Mouse (Mus musculus) thymus, postnatal 36 days (tissue): ENCODE measurements around the gene Olfr49.

ENCODE experiments used
- DNase-seq, 2 experiments: peaks; one replicate each; pipeline ENCODE4 v3.0.0; 2022; ENCODE audit warnings: mixed read lengths in 2 of 2

Gene Olfr49

GRCm38 (mm10) chr14:54260196-54260595 lies 24.5 kb downstream of the Olfr49 start:
- no peak for DNase-seq

GRCm38 (mm10) chr14:54259722-54260085 lies 25.0 kb downstream of the Olfr49 start:
- no peak for DNase-seq

- peak; percentile 80 to 81 for DNase-seq
Observed at GRCm38 (mm10) chr14:54259003-54259721, 25.6 kb downstream of the Olfr49 start.

GRCm38 (mm10) chr14:54258131-54258670 lies 26.5 kb downstream of the Olfr49 start:
- DNase-seq, result no peak

- no peak for DNase-seq
Observed at GRCm38 (mm10) chr14:54254670-54255202, 30.0 kb downstream of the Olfr49 start.

GRCm38 (mm10) chr14:54253741-54254291 lies 30.9 kb downstream of the Olfr49 start, which contains the start of the genes Dad1 and Abhd4:
TSS of gene Dad1 (minus strand) at chr14:54254104.
TSS of gene Abhd4 (plus strand) at chr14:54254188.
- DNase-seq, result peak; percentile 95 to 96

- DNase-seq, result no peak
Observed at GRCm38 (mm10) chr14:54250122-54250521, 34.6 kb downstream of the Olfr49 start.

- DNase-seq, result no peak
Observed at GRCm38 (mm10) chr14:54249326-54249725, 35.4 kb downstream of the Olfr49 start.

GRCm38 (mm10) chr14:54246232-54246631 lies 38.5 kb downstream of the Olfr49 start:
- no peak for DNase-seq

- no peak for DNase-seq
Observed at GRCm38 (mm10) chr14:54244183-54244582, 40.6 kb downstream of the Olfr49 start.

- DNase-seq, result no peak
Observed at GRCm38 (mm10) chr14:54240542-54240941, 44.2 kb downstream of the Olfr49 start.

- DNase-seq, result peak; percentile 93 to 96
Observed at GRCm38 (mm10) chr14:54239002-54239736, 45.6 kb downstream of the Olfr49 start.

GRCm38 (mm10) chr14:54236881-54237280 lies 47.9 kb downstream of the Olfr49 start:
- DNase-seq, result peak; percentile 47 to 66

- peak in 1 of 2 experiments; percentile 14 for DNase-seq
Observed at GRCm38 (mm10) chr14:54235825-54236540, 48.8 kb downstream of the Olfr49 start.

- DNase-seq, result peak; percentile 28 to 35
Observed at GRCm38 (mm10) chr14:54234231-54235040, 50.3 kb downstream of the Olfr49 start.

- DNase-seq, result no peak
Observed at GRCm38 (mm10) chr14:54233559-54234143, 51.1 kb downstream of the Olfr49 start.

GRCm38 (mm10) chr14:54232811-54233558 lies 51.8 kb downstream of the Olfr49 start:
- peak; percentile 84 to 91 for DNase-seq

- no peak for DNase-seq
Observed at GRCm38 (mm10) chr14:54232143-54232542, 52.6 kb downstream of the Olfr49 start.

GRCm38 (mm10) chr14:54231176-54231956 lies 53.4 kb downstream of the Olfr49 start:
- peak; percentile 70 to 73 for DNase-seq
